In the genomic region with DNA sequence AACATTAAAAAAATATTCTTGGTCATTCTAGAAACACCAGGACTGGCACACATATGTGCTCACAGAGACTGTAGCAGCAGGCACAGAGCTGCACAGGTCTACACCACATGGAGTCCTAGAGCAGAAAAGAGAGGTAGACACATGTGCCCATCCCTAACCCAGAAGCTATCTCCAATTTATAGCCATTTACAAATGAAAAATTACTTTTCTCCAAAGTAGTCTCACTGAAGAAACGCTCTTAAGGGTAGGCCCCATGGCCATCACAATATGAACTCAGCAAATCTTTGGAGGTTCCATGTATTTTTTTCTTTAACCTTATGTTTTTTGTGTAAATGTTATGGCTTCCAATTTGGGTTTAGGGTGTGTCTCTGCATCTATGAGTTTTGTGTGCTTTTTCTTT, we compare ENCODE assay signal across 1 mouse cellular context.
TF ChIP-seq lines count a peak whose summit lies in the region.

No protein-coding gene starts in this region.

TF ChIP-seq in MEL, 35 proteins besides CTCF, POLR2A, EP300 and RAD21 (continued from another document):
- TF ChIP-seq MEF2A (IDR thresholded peaks at IDR 0.05; ENCODE audit: extremely low read depth, insufficient replicate concordance, low read depth, low read length, poor library complexity, severe bottlenecking) (no peak), ZNF384 (IDR thresholded peaks at IDR 0.05; ENCODE audit: low read depth, low read length) (no peak), USF1 (IDR thresholded peaks at IDR 0.05; ENCODE audit: low read depth, low read length) (no peak), MAX (IDR thresholded peaks at IDR 0.05; ENCODE audit: low read length) (no peak), CHD1 (IDR thresholded peaks at IDR 0.05; ENCODE audit: low read depth, low read length) (no peak), POLR2AphosphoS5 (IDR thresholded peaks at IDR 0.05; ENCODE audit: borderline replicate concordance, low read depth, low read length) (no peak), TCF12 (IDR thresholded peaks at IDR 0.05; ENCODE audit: low read depth, low read length) (no peak), NELFE (IDR thresholded peaks at IDR 0.05; ENCODE audit: low read depth, low read length) (no peak), MYB (IDR thresholded peaks at IDR 0.05; ENCODE audit: low read depth, low read length) (no peak), E2F4 (IDR thresholded peaks at IDR 0.05; ENCODE audit: borderline replicate concordance, low read depth, low read length) (no peak), HCFC1 (IDR thresholded peaks at IDR 0.05; ENCODE audit: low read depth, low read length) (no peak), TBP (IDR thresholded peaks at IDR 0.05; ENCODE audit: low read depth, low read length) (0 out of 2 replicates have a peak, but pooled peaks have one; percentile 3), MXI1 (IDR thresholded peaks at IDR 0.05; ENCODE audit: low read depth, low read length) (0 out of 2 replicates have a peak, but pooled peaks have one; percentile 14), USF2 (IDR thresholded peaks at IDR 0.05; ENCODE audit: borderline replicate concordance in 1 of 2, insufficient read depth in 1 of 2, low read depth in 1 of 2, low read length in 2 of 2) (no peak), UBTF (IDR thresholded peaks at IDR 0.05; ENCODE audit: borderline replicate concordance, insufficient read depth, low read depth, low read length) (no peak), MYC (IDR thresholded peaks at IDR 0.05; ENCODE audit: low read depth, low read length) (peak; percentile 55; the same call in 1 of the 2 replicates), ELF1 (IDR thresholded peaks at IDR 0.05; ENCODE audit: low read depth, low read length) (no peak), MAFK (IDR thresholded peaks at IDR 0.05; ENCODE audit: borderline replicate concordance, low read depth, low read length) (no peak), SMC3 (IDR thresholded peaks at IDR 0.05; ENCODE audit: low read depth, low read length) (no peak), BHLHE40 (IDR thresholded peaks at IDR 0.05; ENCODE audit: borderline replicate concordance, low read depth, low read length) (no peak)
